Mouse (Mus musculus) T-cell, adult 2 months (primary cell): ENCODE data around the gene Efcab12.

ENCODE experiments used
- DNase-seq: peaks from one replicate; pipeline ENCODE4 v3.0.0; 2022; ENCODE audit warnings: low spot score

Gene Efcab12

DNA sequence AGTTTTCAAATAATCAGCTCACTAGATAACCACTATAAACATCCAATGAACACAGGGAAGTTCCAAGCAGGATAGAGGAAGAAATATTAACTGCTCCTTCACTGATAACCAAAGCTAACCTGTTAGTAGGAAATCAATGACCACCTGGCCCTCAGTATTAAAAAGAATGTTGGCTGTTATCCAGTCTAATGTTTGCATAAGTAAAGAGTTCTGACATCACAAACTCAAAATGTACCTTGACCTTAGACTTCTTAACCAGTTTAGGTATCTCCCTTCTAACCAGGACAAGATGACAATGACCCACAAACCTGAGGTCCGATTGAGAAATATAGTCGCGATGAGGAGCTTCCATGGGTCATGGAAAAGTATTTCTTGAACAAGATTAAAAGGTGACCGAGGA lies 6.8 kb upstream of the Efcab12 start:
- DNase-seq: no peak

DNA sequence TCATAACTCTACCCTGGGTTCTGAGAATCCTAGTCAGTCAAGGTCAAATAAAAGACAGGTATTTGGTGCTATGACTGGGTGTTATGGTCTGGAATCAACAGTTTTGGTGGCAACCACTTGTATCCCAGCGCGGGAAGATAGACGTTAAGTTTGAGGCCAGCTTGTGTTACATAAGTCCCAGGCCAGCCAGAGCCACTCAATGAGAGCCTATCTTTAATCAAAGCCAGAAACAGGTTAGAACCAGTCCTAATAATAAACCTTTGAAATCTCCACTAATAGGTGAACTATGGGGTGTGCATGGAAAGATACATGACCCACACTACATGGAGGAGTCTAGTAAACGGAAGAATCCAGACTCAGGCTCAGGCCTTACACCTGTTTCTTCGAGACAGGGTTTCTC lies 533 bp upstream of the Efcab12 start:
- no peak for DNase-seq

DNA sequence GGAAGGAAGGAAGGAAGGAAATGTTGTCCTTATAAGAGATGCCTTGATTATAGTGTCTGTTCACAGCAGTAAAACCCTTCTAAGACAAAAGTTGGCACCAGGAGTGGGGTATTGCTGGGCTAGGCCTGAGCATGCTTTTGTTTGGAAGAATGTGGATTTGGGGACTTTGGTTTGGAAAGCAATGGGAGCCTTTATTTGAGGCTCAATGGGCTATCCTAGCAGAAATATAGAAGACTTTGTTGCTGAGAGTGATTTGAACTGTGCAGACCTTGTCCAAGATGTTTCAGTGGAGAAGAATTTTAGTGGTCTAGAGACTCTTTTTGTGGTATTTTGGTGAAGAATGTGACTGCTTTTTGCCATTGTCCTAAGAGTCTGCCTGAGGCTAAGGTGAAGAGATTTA lies 4.4 kb downstream of the Efcab12 start:
- no peak for DNase-seq

DNA sequence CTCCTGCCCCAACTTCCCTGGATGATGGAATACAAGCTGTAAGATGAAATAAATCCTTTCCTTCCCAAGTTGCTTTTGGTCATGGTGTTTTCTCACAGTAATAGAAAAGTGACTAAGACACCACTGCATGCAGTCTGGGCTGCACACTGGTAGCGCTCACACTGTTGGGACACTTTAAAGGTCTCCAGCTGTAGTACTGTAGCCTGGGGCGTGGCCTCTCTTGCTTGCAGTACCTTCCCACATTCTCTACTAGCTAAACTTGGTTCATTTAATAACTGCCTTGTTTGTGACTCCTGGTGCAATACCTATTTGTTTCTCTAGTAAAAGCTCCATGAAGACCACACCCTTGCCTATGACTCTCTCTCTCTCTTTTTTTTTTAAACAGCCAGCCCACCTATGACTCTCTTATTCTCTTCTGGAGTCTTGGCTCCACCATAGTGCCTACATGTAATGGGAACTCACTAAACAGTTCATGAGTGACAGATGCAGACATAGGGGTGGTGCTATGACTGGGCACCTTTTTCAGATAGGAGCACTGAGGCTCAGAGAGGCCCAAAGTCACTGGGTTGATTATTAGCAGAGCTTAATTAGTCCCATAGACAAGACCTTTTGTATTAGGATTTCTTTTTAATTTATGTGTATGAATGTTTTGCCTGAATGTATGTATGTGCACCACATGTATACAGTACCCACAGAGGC lies 5.9 kb downstream of the Efcab12 start:
- DNase-seq: no peak

DNA sequence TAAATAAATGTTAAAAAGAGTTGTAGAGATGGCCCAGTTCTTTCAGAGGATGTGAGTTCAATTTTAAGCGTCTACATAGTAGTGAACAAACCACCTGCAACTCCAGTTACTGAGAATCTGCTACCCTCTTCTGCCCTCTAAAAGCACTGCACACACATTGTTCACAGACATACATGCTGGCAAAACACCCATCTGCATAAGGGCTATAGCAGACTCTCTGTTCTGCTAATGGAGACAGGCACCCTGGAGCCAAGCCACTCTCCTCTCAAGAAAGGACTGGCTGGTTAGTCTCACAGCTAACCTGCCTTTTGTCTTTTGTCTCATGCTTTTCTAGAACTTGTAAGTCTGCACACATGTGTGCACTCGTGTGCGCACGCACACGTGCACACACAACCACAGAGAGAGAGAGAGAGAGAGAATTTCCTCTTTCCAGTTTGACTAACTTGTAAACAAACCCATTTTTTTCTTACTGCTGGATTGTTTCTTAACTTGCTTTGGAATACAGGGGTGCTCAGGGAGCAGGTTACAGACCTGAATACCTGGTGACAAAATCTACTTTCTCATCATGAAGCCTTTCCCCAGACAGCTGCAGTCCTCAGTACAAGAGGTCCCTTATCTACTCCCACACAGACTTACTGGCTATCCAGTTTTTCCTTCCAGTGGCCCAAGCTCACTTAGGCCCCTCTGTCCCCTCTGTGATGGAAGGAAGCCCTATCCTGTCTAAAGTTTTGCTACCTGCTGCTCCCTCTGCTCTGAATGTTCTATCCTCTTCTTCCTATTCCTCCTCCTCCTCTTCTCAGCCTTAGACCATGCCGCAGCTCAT lies 7.2 kb downstream of the Efcab12 start:
- DNase-seq: no peak

DNA sequence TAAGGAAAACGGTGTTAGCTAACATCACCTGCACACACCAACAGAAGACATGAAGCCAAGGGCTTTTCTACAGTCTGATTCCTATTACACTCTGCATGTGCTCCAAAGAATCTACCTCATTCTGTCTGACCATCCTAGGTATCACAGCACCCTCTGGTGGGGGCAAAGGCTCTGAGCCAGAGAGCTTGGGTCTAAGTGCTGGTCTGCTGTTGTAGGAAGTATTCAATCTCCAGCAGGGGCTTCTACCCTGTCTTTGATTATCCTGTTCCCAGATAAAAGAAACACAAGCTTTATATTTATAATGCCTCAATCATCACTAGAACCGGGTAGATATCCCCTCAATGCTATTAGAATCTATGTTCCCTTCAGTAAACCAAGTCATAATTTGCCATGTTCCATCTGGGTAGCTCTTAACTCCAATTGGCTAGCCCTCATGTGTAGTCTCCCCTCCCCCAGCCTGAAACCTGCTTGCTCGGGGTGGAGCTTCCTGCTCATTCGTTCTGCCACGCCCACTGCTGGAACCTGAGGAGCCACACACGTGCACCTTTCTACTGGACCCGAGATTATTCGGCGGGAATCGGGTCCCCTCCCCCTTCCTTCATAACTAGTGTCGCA lies 14.3 kb downstream of the Efcab12 start:
- peak; percentile 76 for DNase-seq

DNA sequence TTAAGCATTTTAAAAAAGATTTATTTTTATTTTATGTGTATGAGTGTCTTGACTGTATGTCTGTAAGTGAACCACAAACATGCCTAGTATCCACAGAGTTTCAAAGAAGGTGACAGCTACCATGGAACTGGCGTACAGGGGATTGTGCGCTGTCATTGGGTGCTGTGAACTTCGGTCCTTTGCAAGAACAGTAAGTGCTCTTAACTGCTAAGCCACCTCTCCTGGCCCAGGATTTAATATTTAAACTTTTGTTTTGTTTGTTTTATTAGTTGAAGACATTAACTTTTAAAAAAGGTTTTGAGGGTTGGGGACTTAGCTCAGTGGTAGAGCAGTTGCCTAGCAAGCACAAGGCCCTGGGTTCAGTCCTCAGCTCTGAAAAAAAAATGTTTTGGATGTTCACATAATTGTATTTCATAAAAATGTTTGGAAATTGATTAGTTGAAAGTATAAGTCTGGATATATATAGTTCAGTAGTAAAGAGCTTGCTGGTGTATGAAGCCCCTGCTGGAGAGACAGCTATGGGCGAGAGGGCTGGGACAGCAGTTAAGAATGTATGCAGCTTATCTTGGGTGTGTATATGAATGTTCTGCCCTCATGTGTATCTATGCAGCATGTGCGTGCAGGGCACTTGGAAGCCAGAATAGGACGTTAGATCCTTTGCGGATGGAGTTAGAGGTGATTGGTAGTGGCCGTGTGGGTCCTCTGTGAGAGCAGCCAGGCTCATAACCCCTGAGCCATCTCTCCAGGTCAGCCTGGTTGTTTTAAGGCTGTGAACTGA lies 16.8 kb downstream of the Efcab12 start:
- no peak for DNase-seq

DNA sequence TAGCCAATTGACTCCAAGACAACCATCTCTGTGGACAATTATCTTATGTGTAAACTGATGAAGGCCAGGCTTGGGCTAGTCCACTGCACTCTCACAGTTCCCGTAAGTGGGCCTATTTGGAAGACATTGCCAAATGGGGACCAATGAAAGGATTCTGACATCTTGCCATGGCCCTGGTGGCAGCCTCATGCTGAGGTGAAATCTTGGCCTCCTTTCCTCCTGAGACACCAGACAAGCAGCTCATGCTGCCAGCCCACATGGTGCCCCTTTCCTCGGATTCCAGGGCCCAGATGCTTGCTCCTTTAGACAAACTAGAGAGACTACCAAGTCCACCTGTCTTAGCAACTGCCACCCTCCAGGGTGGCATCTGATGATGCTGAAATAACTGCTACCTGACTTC lies 20.1 kb downstream of the Efcab12 start:
- no peak for DNase-seq

DNA sequence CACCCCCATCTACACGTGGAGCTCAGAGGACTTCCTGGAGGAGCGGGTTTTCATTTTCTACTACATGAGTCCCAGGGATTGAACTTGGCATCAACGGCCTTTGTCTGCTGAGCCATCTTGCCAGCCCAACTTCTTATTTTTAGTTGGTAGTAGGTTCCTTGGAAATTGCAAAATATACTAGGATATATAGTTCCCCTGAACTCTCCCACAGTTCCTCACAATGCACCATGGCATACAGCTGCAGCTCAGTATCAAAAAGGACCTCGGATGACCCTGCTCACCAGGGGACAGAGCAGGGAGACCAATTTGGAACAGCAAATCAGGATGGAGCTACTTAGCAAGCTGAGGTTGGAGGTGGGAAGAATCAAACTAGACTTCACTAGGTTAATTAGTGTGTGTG lies 23.2 kb downstream of the Efcab12 start:
- no peak for DNase-seq

DNA sequence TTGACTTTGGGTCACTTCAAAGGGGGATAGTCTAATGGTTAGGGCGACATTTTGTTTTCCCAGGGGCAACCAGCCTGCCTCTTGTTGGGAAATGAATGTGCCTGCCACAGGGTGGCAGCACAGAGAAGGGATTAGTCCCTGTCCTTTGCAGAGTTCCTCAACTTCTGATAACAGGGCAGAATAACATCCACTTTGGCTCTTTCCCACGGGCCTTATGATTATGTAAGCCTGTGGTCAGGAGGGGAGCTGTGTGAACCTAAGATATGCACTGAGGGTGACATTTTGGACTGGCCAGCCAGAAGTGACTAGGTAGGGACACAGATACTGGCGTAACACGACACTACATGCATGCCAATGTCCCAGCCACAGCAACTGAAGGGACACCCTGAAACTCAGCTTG lies 24.1 kb downstream of the Efcab12 start:
- DNase-seq: peak; percentile 27

DNA sequence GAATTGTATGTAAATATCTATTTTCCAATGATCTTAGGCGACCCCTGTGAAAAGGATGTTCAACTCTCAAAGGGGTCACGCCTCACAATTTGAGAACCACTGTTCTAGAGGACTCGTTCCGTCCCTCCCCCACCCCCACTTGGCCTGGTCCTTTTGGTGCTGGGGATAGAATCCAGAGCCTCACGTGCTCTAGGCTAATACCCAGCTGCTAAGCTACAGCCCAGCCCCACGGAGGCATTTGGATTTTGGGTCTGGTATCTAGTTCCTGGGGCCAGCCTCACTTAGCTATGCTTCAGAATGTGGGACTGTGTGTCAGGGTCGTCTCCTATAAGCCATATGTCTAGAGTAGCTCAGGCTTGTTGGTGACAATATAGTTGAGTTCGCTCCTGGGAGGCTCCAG lies 26.6 kb downstream of the Efcab12 start:
- no peak for DNase-seq

DNA sequence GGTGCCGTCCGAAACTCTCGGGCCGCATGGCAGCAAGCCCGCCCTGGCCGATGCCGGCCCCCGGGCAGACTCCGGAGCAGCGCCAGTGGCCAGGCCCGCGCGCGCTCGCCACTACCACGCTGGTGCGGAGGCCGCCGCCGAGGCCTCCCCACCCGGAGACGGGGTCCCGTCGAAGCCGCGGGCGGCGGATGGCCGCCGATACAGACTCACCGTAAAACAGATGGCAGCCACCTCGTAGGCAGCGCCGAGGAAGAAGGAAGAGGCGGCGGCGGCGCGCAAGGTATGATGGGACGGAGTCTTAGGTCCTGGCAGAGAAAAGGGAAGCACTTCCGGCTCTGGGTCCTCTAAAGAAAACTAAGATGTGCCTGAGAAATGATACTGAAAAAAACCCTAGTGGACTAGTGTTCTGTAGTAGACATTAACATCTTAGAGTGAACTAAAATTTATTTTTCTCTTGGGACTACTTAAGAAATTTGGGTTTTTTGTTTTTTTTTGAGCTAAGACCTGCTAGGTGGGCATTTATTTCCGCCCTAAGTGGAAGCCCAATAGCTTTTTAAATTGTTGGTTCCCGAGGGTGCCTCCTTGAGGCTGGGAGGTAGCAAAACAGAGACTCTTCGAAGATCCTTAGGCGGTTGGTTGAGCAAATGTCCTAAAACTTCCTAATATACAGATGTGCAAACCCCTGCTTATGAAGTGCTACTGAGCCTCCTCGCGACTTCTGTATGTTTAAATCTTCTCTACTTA lies 29.6 kb downstream of the Efcab12 start, which contains the start of gene Rpl32:
TSS of gene Rpl32 (minus strand) at position 260 of the 744 bp plus-strand sequence.
- DNase-seq: peak; percentile 85

DNA sequence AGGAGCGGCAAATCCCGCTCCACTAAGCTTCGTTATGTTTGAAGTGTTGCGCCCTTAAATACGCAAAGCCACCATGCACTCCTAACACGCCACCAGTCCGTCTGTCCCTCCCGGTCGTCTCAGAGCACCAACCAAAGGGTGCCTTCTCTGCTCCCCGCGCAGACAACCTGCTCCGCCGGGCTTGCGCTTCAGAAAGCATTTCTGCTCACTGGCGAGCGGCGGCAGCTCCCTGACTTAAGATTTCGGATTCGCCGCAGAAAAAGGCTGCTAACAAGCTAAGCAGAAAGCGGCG lies 30.1 kb downstream of the Efcab12 start:
- no peak for DNase-seq

DNA sequence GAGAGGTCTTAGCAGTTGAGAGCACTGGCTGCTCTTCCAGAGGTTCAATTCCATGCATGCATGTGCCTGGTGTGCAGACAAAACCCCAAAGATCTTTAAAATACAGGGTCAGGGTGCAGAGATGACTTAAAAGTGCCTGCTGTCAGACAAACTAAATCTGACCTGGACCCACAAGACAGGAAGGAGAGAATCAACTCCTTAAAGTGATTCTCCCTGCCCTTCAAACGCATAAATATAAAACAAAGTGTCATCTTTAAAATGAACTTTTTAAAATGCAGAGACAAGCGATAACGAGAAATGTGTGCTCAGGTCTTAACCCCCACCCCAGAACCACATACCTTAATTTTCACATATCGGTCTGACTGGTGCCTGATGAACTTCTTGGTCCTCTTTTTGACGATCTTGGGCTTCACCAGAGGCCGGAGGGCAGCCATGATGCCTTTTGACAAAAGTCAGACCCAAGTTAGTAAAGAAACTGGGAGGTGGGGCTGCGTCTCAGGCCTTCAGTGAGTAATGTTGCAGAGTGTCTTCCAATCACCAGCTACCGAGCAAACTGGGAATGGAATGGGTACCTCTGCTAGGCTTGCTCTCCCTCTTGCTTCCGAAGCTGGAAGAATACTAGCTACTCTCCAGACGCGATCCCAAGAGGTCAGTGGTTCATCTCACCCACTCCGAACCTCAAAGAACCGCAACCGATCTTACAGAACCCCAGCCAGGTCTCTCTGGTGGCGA lies 30.6 kb downstream of the Efcab12 start:
- DNase-seq: peak; percentile 4

DNA sequence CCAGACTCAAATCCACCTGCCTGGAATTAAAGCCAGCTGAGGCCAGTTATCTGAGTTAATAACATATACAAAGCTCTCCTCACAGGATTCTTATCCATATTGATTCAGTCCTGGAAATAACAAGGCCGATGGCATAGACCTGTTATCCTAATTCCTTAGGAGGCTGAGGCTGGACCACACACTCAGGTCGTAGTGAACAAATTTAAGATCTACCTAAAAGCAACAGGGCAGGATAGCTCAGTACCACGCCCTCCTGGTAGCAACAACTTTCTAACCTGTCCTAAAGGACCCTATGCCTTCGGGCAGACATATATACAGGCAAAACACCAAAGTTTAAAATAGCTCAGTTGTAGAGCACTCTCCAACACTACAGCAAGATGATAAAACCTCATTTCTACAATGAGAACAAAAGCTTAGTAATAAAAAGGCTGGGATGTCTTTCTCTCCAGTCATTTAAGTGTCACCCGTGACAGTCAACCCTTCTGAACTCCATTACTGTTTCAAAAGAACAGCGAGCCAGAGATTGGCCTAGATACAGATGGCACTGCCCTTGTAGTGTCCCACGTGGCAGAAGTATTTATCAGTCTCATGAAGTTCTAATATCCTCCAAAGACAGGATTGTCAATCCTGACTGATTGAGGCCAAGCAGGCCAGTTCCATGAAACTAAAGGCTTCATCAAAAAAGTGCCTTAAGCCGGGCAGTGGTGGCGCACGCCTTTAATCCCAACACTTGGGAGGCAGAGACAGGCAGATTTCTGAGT lies 33.6 kb downstream of the Efcab12 start:
- DNase-seq: no peak

DNA sequence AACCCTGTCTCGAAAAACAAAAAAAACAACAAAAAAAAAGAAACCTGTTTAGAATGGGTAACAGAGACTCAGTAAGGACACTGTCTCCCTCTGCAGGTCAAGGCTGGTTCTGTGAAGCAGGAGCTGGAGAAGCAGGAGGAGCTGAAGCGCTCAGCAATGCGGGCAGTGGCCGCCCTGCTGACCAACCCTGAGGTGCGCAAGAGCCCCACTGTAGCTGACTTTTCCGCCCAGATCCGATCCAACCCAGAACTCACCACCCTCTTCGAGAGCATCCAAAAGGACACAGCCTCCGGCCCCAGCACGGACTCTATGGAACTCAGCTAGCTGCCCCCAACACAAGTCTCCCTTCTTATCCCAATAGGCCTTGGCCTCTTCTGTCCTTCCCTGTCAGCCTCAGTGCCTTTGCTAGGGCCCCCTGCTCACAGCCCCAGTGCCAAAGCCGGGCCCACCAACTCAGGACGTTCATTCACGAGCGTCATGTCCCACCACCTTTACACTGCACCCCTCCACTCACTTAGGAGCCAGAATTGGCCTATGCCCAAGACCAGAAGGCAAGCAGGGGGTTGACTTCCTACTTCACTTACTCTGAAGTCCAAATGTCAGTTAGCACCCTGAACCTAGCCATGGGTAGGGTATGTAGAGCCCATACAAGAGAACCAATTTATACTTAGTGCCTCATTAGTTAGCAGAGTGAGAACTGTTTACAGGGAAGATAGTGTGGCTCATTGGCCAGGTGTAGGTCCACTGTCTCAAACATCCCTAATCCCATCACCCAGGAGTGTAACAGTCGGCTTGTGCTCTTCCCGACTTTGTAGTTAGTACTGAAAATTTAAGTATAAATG lies 34.5 kb downstream of the Efcab12 start:
- peak; percentile 54 for DNase-seq

DNA sequence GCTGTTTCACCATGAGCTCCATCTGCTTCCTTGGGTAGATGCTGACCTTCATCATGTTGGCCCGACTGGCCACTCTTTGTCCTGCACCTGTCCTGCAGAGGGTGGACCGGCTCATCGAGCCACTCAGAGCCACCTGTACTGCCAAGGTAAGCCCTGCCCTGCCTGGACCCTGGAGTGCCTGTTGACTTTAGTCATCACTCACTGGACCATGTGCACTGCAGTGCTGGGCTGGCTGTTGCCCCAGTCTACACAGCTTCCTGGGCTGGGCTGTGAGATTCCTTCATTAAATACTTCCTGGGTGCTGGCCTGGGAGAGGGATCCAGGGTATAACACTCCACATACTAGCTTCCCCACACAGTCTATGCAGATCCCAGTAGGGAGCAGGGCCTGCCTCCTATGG lies 36.4 kb downstream of the Efcab12 start:
- DNase-seq: no peak

DNA sequence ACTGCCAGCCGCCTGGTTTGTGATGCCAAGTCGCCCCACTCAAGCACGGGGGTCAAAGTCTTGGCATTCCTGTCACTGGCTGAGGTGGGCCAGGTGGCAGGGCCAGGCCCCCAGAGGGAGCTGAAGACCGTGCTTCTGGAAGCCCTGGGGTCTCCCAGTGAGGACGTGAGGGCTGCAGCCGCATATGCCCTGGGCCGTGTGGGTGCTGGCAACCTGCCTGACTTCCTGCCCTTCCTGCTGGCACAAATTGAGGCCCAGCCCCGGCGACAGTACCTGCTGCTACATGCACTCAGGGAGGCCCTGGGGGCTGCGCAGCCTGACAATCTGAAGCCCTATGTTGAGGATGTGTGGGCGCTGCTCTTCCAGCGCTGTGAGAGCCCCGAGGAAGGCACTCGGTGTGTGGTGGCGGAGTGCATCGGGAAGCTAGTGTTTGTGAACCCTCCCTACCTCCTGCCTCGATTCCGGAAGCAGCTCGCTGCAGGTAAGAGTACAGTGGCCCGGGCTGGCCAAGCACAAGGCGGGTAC lies 45.5 kb downstream of the Efcab12 start:
- DNase-seq: peak; percentile 39
